Mouse (Mus musculus): ENCODE measurements at regions not wholly inside any gene's neighbourhood (a gene's known extent, or its start where the extent isn't known, plus 50 kb on each side); places are given as distances from the start of the nearest gene placed in this dataset.
"Not testable (repeated sequence)": the region's sequence is repeated elsewhere in the genome, so short reads cannot be mapped to it uniquely, and the experiment has no call there.

GRCm38 (mm10) chr13:111870505-111870904 is 61.7 kb upstream of the Map3k1 start:
- Histone ChIP-seq H3K27me3 (ENCODE audit: control insufficient read depth, insufficient read depth, low read length) (no peaks in the 10 kb centered on the region), H3K27ac (ENCODE audit: insufficient read depth, low read length) (no peak overlapping the region), H3K4me1 (ENCODE audit: control insufficient read depth, insufficient read depth, low read length) (peaks cover 7% of the 10 kb centered on the region), H3K4me3 (replicated peaks; ENCODE audit: insufficient read depth, low read depth, low read length) (no peak overlapping the region)
- no peak for TF ChIP-seq CTCF (IDR thresholded peaks at IDR 0.05; ENCODE audit: borderline replicate concordance, insufficient read depth, low read depth, low read length)
- no peak for TF ChIP-seq POLR2A (IDR thresholded peaks at IDR 0.05; ENCODE audit: borderline replicate concordance, insufficient read depth, low read length)
- 97% methylated on average over 4 of the region's 4 CpGs for WGBS
- no peak for DNase-seq

- no peaks in the 10 kb centered on the region for H3K27me3 ChIP-seq (ENCODE audit: control insufficient read depth, insufficient read depth, low read length)
- TF ChIP-seq POLR2A (IDR thresholded peaks at IDR 0.05; ENCODE audit: borderline replicate concordance, insufficient read depth, low read length) (no peak), CTCF (IDR thresholded peaks at IDR 0.05; ENCODE audit: borderline replicate concordance, insufficient read depth, low read depth, low read length) (no peak)
- H3K4me1 ChIP-seq (ENCODE audit: control insufficient read depth, insufficient read depth, low read length), result peaks cover 7% of the 10 kb centered on the region
- DNase-seq, result no peak
- no peak overlapping the region for H3K4me3 ChIP-seq (replicated peaks; ENCODE audit: insufficient read depth, low read depth, low read length)
- no peak overlapping the region for H3K27ac ChIP-seq (ENCODE audit: insufficient read depth, low read length)
- 89% methylated on average over 25 of the region's 25 CpGs for WGBS
Measured at GRCm38 (mm10) chr13:111871672-111872410, 63.0 kb upstream of the Map3k1 start.

GRCm38 (mm10) chr13:111874330-111874729 is 65.5 kb upstream of the Map3k1 start:
- 77% methylated on average over 3 of the region's 3 CpGs for WGBS

GRCm38 (mm10) chr13:111876404-111876803 is 67.6 kb upstream of the Map3k1 start:
- no peak overlapping the region for H3K27ac ChIP-seq (ENCODE audit: insufficient read depth, low read length)
- TF ChIP-seq CTCF (IDR thresholded peaks at IDR 0.05; ENCODE audit: borderline replicate concordance, insufficient read depth, low read depth, low read length), result no peak
- TF ChIP-seq POLR2A (IDR thresholded peaks at IDR 0.05; ENCODE audit: borderline replicate concordance, insufficient read depth, low read length), result no peak
- H3K27me3 ChIP-seq (ENCODE audit: control insufficient read depth, insufficient read depth, low read length), result no peaks in the 10 kb centered on the region
- no peak overlapping the region for H3K4me3 ChIP-seq (replicated peaks; ENCODE audit: insufficient read depth, low read depth, low read length)
- WGBS, result 91% methylated on average over 3 of the region's 3 CpGs
- H3K4me1 ChIP-seq (ENCODE audit: control insufficient read depth, insufficient read depth, low read length), result no peaks in the 10 kb centered on the region
- no peak for DNase-seq

More at GRCm38 (mm10) chr13:111874330-111874729, 65.5 kb upstream of the Map3k1 start:
- TF ChIP-seq CTCF (IDR thresholded peaks at IDR 0.05; ENCODE audit: borderline replicate concordance, insufficient read depth, low read depth, low read length), result no peak
- no peak for TF ChIP-seq POLR2A (IDR thresholded peaks at IDR 0.05; ENCODE audit: borderline replicate concordance, insufficient read depth, low read length)
- Histone ChIP-seq H3K4me1 (ENCODE audit: control insufficient read depth, insufficient read depth, low read length) (peaks cover 7% of the 10 kb centered on the region), H3K27me3 (ENCODE audit: control insufficient read depth, insufficient read depth, low read length) (no peaks in the 10 kb centered on the region), H3K27ac (ENCODE audit: insufficient read depth, low read length) (no peak overlapping the region), H3K4me3 (replicated peaks; ENCODE audit: insufficient read depth, low read depth, low read length) (no peak overlapping the region)
- no peak for DNase-seq

- 85% methylated on average over 2 of the region's 2 CpGs for WGBS
Measured at GRCm38 (mm10) chr13:111876847-111877246, 68.1 kb upstream of the Map3k1 start.

GRCm38 (mm10) chr13:111883768-111884566 is 75.2 kb upstream of the Map3k1 start:
- not testable (repeated sequence) for H3K27me3 ChIP-seq (ENCODE audit: control insufficient read depth, insufficient read depth, low read length); H3K4me1 ChIP-seq (ENCODE audit: control insufficient read depth, insufficient read depth, low read length); H3K4me3 ChIP-seq (replicated peaks; ENCODE audit: insufficient read depth, low read depth, low read length); DNase-seq; H3K27ac ChIP-seq (ENCODE audit: insufficient read depth, low read length)
- WGBS, result 92% methylated on average over 17 of the region's 17 CpGs

More at GRCm38 (mm10) chr13:111876847-111877246, 68.1 kb upstream of the Map3k1 start:
- Histone ChIP-seq H3K4me3 (replicated peaks; ENCODE audit: insufficient read depth, low read depth, low read length) (no peak overlapping the region), H3K4me1 (ENCODE audit: control insufficient read depth, insufficient read depth, low read length) (no peaks in the 10 kb centered on the region), H3K27me3 (ENCODE audit: control insufficient read depth, insufficient read depth, low read length) (no peaks in the 10 kb centered on the region), H3K27ac (ENCODE audit: insufficient read depth, low read length) (no peak overlapping the region)
- no peak for DNase-seq
- TF ChIP-seq CTCF (IDR thresholded peaks at IDR 0.05; ENCODE audit: borderline replicate concordance, insufficient read depth, low read depth, low read length), result no peak
- TF ChIP-seq POLR2A (IDR thresholded peaks at IDR 0.05; ENCODE audit: borderline replicate concordance, insufficient read depth, low read length), result no peak

- Histone ChIP-seq H3K4me3 (replicated peaks; ENCODE audit: insufficient read depth, low read depth, low read length) (no peak overlapping the region), H3K4me1 (ENCODE audit: control insufficient read depth, insufficient read depth, low read length) (no peaks in the 10 kb centered on the region), H3K27ac (ENCODE audit: insufficient read depth, low read length) (no peak overlapping the region), H3K27me3 (ENCODE audit: control insufficient read depth, insufficient read depth, low read length) (no peaks in the 10 kb centered on the region)
- no peak for DNase-seq
- WGBS, result 70% methylated on average over 3 of the region's 3 CpGs
- no peak for TF ChIP-seq CTCF (IDR thresholded peaks at IDR 0.05; ENCODE audit: borderline replicate concordance, insufficient read depth, low read depth, low read length)
- TF ChIP-seq POLR2A (IDR thresholded peaks at IDR 0.05; ENCODE audit: borderline replicate concordance, insufficient read depth, low read length), result no peak
Measured at GRCm38 (mm10) chr13:111890792-111891191, 82.0 kb upstream of the Map3k1 start.

- WGBS, result 90% methylated on average over 8 of the region's 8 CpGs
- no peak for DNase-seq
- Histone ChIP-seq H3K4me1 (ENCODE audit: control insufficient read depth, insufficient read depth, low read length) (no peaks in the 10 kb centered on the region), H3K27me3 (ENCODE audit: control insufficient read depth, insufficient read depth, low read length) (no peaks in the 10 kb centered on the region), H3K27ac (ENCODE audit: insufficient read depth, low read length) (no peak overlapping the region), H3K4me3 (replicated peaks; ENCODE audit: insufficient read depth, low read depth, low read length) (no peak overlapping the region)
- TF ChIP-seq POLR2A (IDR thresholded peaks at IDR 0.05; ENCODE audit: borderline replicate concordance, insufficient read depth, low read length) (no peak), CTCF (IDR thresholded peaks at IDR 0.05; ENCODE audit: borderline replicate concordance, insufficient read depth, low read depth, low read length) (no peak)
Measured at GRCm38 (mm10) chr13:111892141-111892540, 83.3 kb upstream of the Map3k1 start.

All from cerebellum, adult 2 months (tissue).